28 mouse cellular contexts compared by ENCODE assay signal in genomic region chr11:84569052-84569751, GRCm38 (mm10). TPM values are rescaled to one million over a fixed set of nuclear protein-coding genes. Genes with fewer than 3 reads are reported as not detected.
A peak's percentile ranks its signal among the peaks of the same experiment; 100 is the strongest.
DNase-seq lines count a peak whose midpoint lies in the region; ATAC-seq and TF ChIP-seq lines count a peak whose summit lies in the region.
"Had no signal": no experiment of that assay in that cellular context is flagged by ENCODE, and none has a peak within 500 bp of the region (broad histone marks: within the 10 kb centered on the region; RNA-seq: fewer than 3 reads in every experiment).

No protein-coding gene starts in this region.

- 49% methylated on average over 8 of the region's 8 CpGs for WGBS in neural tube, embryonic 12.5 days
- WGBS in hindbrain, postnatal 0 days: 50% methylated on average over 7 of the region's 8 CpGs
- 36% methylated on average over 8 of the region's 8 CpGs for WGBS in neural tube, embryonic 13.5 days
- WGBS in heart, adult 2 months: 59% methylated on average over 7 of the region's 8 CpGs

- no peaks in the 10 kb centered on the region for H3K9me3 ChIP-seq in neural tube, embryonic 12.5 days
- no peaks in the 10 kb centered on the region for H3K9me3 ChIP-seq in hindbrain, postnatal 0 days (ENCODE audit: low read length)
- H3K9me3 ChIP-seq in neural tube, embryonic 13.5 days: no peaks in the 10 kb centered on the region
- H3K9me3 ChIP-seq: embryonic facial prominence, embryonic 12.5 days; limb, embryonic 15.5 days; liver, embryonic 15.5 days; stomach, embryonic 15.5 days had no signal

- H3K79me2 ChIP-seq in heart, adult 2 months (replicated peaks; ENCODE audit: control insufficient read depth, insufficient read depth, low read length): no peaks in the 10 kb centered on the region

- peak; percentile 51 to 60 for DNase-seq in cerebellum, postnatal 10 days
- DNase-seq in cerebellum, adult 11-12 months: no peak
- DNase-seq in neural tube, embryonic 10.5 days (ENCODE audit: extremely low spot score, low spot score): no peak
- DNase-seq in hindbrain, postnatal 0 days (ENCODE audit: low spot score): no peak
- DNase-seq in heart, adult 2 months: no peak
- DNase-seq in spleen, postnatal 4 days (ENCODE audit: low spot score in 2 of 2): no peak
- DNase-seq: adrenal gland, postnatal 10 days; cerebellum, adult 11 months; gastrocnemius, postnatal 14 days; kidney, adult 18-20 months; layer of hippocampus, postnatal 36 days; spleen, adult 18-20 months; thymus, adult 18-20 months had no signal

- peaks cover 42% of the 10 kb centered on the region for H3K4me1 ChIP-seq in neural tube, embryonic 12.5 days
- H3K4me1 ChIP-seq in hindbrain, postnatal 0 days (ENCODE audit: insufficient read depth, low read length): peaks cover 15% of the 10 kb centered on the region
- H3K4me1 ChIP-seq in neural tube, embryonic 13.5 days (replicated peaks): peaks cover 39% of the 10 kb centered on the region
- no peaks in the 10 kb centered on the region for H3K4me1 ChIP-seq in heart, adult 2 months (ENCODE audit: control insufficient read depth, insufficient read depth, low read length)
- H3K4me1 ChIP-seq: liver, embryonic 15.5 days; stomach, embryonic 15.5 days had no signal

- intact Hi-C loops in heart, adult 2 months (cut with DNase I): no loop called here

- no peak overlapping the region for H3K4me3 ChIP-seq in neural tube, embryonic 12.5 days
- H3K4me3 ChIP-seq in hindbrain, postnatal 0 days (ENCODE audit: low read length): no peak overlapping the region
- no peak overlapping the region for H3K4me3 ChIP-seq in neural tube, embryonic 13.5 days
- H3K4me3 ChIP-seq in heart, adult 2 months: no peak overlapping the region
- H3K4me3 ChIP-seq: embryonic facial prominence, embryonic 12.5 days; erythroblast, embryonic 14.5 days; limb, embryonic 15.5 days; liver, embryonic 15.5 days; stomach, embryonic 15.5 days had no signal

- H3K9ac ChIP-seq in neural tube, embryonic 12.5 days: no peak overlapping the region
- H3K9ac ChIP-seq in hindbrain, postnatal 0 days (replicated peaks; ENCODE audit: low read length): no peak overlapping the region
- H3K9ac ChIP-seq in neural tube, embryonic 13.5 days: 0 out of 2 replicates have a peak overlapping the region, but pooled peaks have one; percentile 17
- no peak overlapping the region for H3K9ac ChIP-seq in heart, adult 2 months (ENCODE audit: low read depth, low read length)
- H3K9ac ChIP-seq: embryonic facial prominence, embryonic 12.5 days; limb, embryonic 15.5 days; liver, embryonic 15.5 days; stomach, embryonic 15.5 days had no signal

- H3K27ac ChIP-seq in neural tube, embryonic 12.5 days: peak overlapping the region; percentile 62
- peak overlapping the region; percentile 57 for H3K27ac ChIP-seq in hindbrain, postnatal 0 days
- H3K27ac ChIP-seq in neural tube, embryonic 13.5 days (replicated peaks): peak overlapping the region; percentile 70; the same call in 1 of the 2 replicates
- H3K27ac ChIP-seq in heart, adult 2 months: no peak overlapping the region
- H3K27ac ChIP-seq: embryonic facial prominence, embryonic 12.5 days; kidney, postnatal 0 days; limb, embryonic 15.5 days; liver, embryonic 15.5 days; macrophage; stomach, embryonic 15.5 days had no signal

- H3K27me3 ChIP-seq in neural tube, embryonic 12.5 days (replicated peaks): no peaks in the 10 kb centered on the region
- H3K27me3 ChIP-seq in hindbrain, postnatal 0 days (ENCODE audit: insufficient read depth, low read length): no peaks in the 10 kb centered on the region
- H3K27me3 ChIP-seq in neural tube, embryonic 13.5 days: peaks cover 6% of the 10 kb centered on the region
- no peaks in the 10 kb centered on the region for H3K27me3 ChIP-seq in heart, adult 2 months (ENCODE audit: control insufficient read depth, insufficient read depth, low read length)
- H3K27me3 ChIP-seq: stomach, embryonic 15.5 days had no signal

- ATAC-seq in neural tube, embryonic 12.5 days (ENCODE audit: low FRiP score, low read depth): peak; percentile 46; the same call in 1 of the 2 replicates
- no peak for ATAC-seq in hindbrain, postnatal 0 days
- no peak for ATAC-seq in neural tube, embryonic 13.5 days (ENCODE audit: low read depth)
- ATAC-seq: Patski had no signal

- no peak for TF ChIP-seq EP300 in heart, adult 2 months (IDR thresholded peaks at IDR 0.05; ENCODE audit: insufficient read depth, low read depth, low read length)

- no peak for TF ChIP-seq POLR2A in heart, adult 2 months (IDR thresholded peaks at IDR 0.05; ENCODE audit: insufficient read depth, low read depth, low read length)

- H3K4me2 ChIP-seq in neural tube, embryonic 12.5 days (replicated peaks): 0 out of 2 replicates have a peak overlapping the region, but pooled peaks have one; percentile 9
- no peak overlapping the region for H3K4me2 ChIP-seq in hindbrain, postnatal 0 days (ENCODE audit: low read depth, low read length)
- H3K4me2 ChIP-seq in neural tube, embryonic 13.5 days: no peak overlapping the region
- H3K4me2 ChIP-seq: embryonic facial prominence, embryonic 12.5 days; limb, embryonic 15.5 days; liver, embryonic 15.5 days; stomach, embryonic 15.5 days had no signal

- no peaks in the 10 kb centered on the region for H3K36me3 ChIP-seq in neural tube, embryonic 12.5 days
- no peaks in the 10 kb centered on the region for H3K36me3 ChIP-seq in hindbrain, postnatal 0 days (ENCODE audit: insufficient read depth, low read length)
- H3K36me3 ChIP-seq in neural tube, embryonic 13.5 days: no peaks in the 10 kb centered on the region
- H3K36me3 ChIP-seq in heart, adult 2 months (ENCODE audit: control insufficient read depth, insufficient read depth, low read length): no peaks in the 10 kb centered on the region
- H3K36me3 ChIP-seq: embryonic facial prominence, embryonic 12.5 days; limb, embryonic 15.5 days; liver, embryonic 15.5 days; stomach, embryonic 15.5 days had no signal

- TF ChIP-seq CTCF in hindbrain, postnatal 0 days (IDR thresholded peaks at IDR 0.05; ENCODE audit: low read depth): no peak
- no peak for TF ChIP-seq CTCF in heart, adult 2 months (IDR thresholded peaks at IDR 0.05)

RNA-seq across cellular contexts. Expression of gene Lhx1, which starts 43.9 kb away (rescaled TPM):
- polyA plus RNA-seq in neural tube, embryonic 12.5 days (2016; fragmentation: Nextera tagmentation; extraction: Ambion mirVana): 68.4 and 70.3 TPM in 2 replicates
- total RNA-seq in hindbrain, postnatal 0 days (2014; rRNA removed): 49.7 and 52.0 TPM in 2 replicates
- 28.9 and 32.0 TPM in 2 replicates for polyA plus RNA-seq in hindbrain, postnatal 0 days (2015; fragmentation: Nextera tagmentation; extraction: Ambion mirVana)
- polyA plus RNA-seq in neural tube, embryonic 13.5 days (2015; fragmentation: Nextera tagmentation; extraction: Ambion mirVana): 50.0 and 58.8 TPM in 2 replicates
- total RNA-seq in heart, adult 2 months (2021): not detected
- polyA plus RNA-seq in heart, adult 2 months (2012; rRNA removed): not detected in 2 replicates
- total RNA-seq: common myeloid progenitor, adult 5-6 weeks; gastrocnemius, postnatal 14 days; heart, adult 8-10 months had no signal
- polyA plus RNA-seq: erythroblast, embryonic 14.5 days; heart, embryonic 16.5 days; lung, embryonic 16.5 days; macrophage; urinary bladder, adult 2 months had no signal

RNA-seq across cellular contexts. Expression of gene Aatf, which starts 55.9 kb away (rescaled TPM):
- polyA plus RNA-seq in neural tube, embryonic 12.5 days (2016; fragmentation: Nextera tagmentation; extraction: Ambion mirVana): 53.3 and 56.7 TPM in 2 replicates
- 17.2 and 36.0 TPM in 2 replicates for total RNA-seq in hindbrain, postnatal 0 days (2014; rRNA removed)
- 42.7 and 44.4 TPM in 2 replicates for polyA plus RNA-seq in hindbrain, postnatal 0 days (2015; fragmentation: Nextera tagmentation; extraction: Ambion mirVana)
- 50.0 and 51.7 TPM in 2 replicates for polyA plus RNA-seq in neural tube, embryonic 13.5 days (2015; fragmentation: Nextera tagmentation; extraction: Ambion mirVana)
- 10 to 100 TPM; 13.8 to 14.3 TPM for total RNA-seq in heart, adult 2 months (2021)
- polyA plus RNA-seq in heart, adult 2 months (2012; rRNA removed): 2.9 TPM in 2 replicates

Comparison
In these comparisons a context has a peak if more than half of its experiments do, and no peak if none do; other contexts are left out.
1. DNase-seq: peak in cerebellum, postnatal 10 days (2 of 2); none in cerebellum, adult 11-12 months (single experiment), neural tube, embryonic 10.5 days (single experiment), hindbrain, postnatal 0 days (single experiment), heart, adult 2 months (0 of 2) and spleen, postnatal 4 days (0 of 2).
2. RNA of gene Lhx1, which starts 43.9 kb away (polyA plus RNA-seq): 68.4 to 70.3 TPM in neural tube, embryonic 12.5 days, 50.0 to 58.8 TPM in neural tube, embryonic 13.5 days and 28.9 to 32.0 TPM in hindbrain, postnatal 0 days; not detected in heart, adult 2 months; every median in the first group is over 10 times any median in the second.
3. RNA of gene Aatf, which starts 55.9 kb away (polyA plus RNA-seq): 53.3 to 56.7 TPM in neural tube, embryonic 12.5 days, 50.0 to 51.7 TPM in neural tube, embryonic 13.5 days and 42.7 to 44.4 TPM in hindbrain, postnatal 0 days; 2.9 TPM in heart, adult 2 months; every median in the first group is over 10 times any median in the second.